Mouse (Mus musculus): Measurements from ENCODE around the gene Sox12. TPM values are rescaled to one million over a fixed set of nuclear protein-coding genes. Genes with fewer than 3 reads are reported as not detected.

The Sox12 gene
- polyA plus RNA-seq, 2 experiments, result 1.4 to 4.4 TPM

- no peaks in the 10 kb centered on the region for H3K36me3 ChIP-seq (replicated peaks; ENCODE audit: control insufficient read depth, insufficient read depth, low read depth)
Measured at GRCm38 (mm10) chr2:152427493-152427892, 29.6 kb upstream of the Sox12 start.

GRCm38 (mm10) chr2:152415786-152416185 lies 17.9 kb upstream of the Sox12 start:
- peaks cover 3% of the 10 kb centered on the region; the same call in 1 of the 2 replicates for H3K9me3 ChIP-seq (ENCODE audit: control insufficient read depth, low read length)
- 90% methylated on average over 3 of the region's 3 CpGs for WGBS (ENCODE audit: insufficient replicate concordance)
- H3K36me3 ChIP-seq (replicated peaks; ENCODE audit: control insufficient read depth, insufficient read depth, low read depth), result peaks cover 5% of the 10 kb centered on the region; the same call in 1 of the 2 replicates
- no peak overlapping the region for H3K9ac ChIP-seq (replicated peaks)
- peak overlapping the region; percentile 90; the same call in 1 of the 2 replicates for H3K4me2 ChIP-seq (ENCODE audit: low read depth)
- DNase-seq (ENCODE audit: low read depth in 3 of 3, low spot score in 3 of 3), result no peak
- peaks cover 11 to 26% of the 10 kb centered on the region in 2 experiments for H3K4me1 ChIP-seq (replicated peaks; ENCODE audit: control insufficient read depth in 2 of 2, insufficient read depth in 2 of 2, low read length in 1 of 2)
- H3K4me3 ChIP-seq (ENCODE audit: insufficient read depth in 1 of 2, low read depth in 2 of 2, low read length in 2 of 2), result no peak overlapping the region
- H3K27me3 ChIP-seq (ENCODE audit: control insufficient read depth, insufficient read depth, low read length), result no peaks in the 10 kb centered on the region
- TF ChIP-seq CTCF (IDR thresholded peaks at IDR 0.05; ENCODE audit: low read depth) (no peak), EP300 (IDR thresholded peaks at IDR 0.05; ENCODE audit: low read depth) (no peak)
- no peak overlapping the region for H3K27ac ChIP-seq
- no peak for ATAC-seq (ENCODE audit: insufficient read depth)

More at GRCm38 (mm10) chr2:152427493-152427892, 29.6 kb upstream of the Sox12 start:
- TF ChIP-seq EP300 (IDR thresholded peaks at IDR 0.05; ENCODE audit: low read depth) (no peak), CTCF (IDR thresholded peaks at IDR 0.05; ENCODE audit: low read depth) (no peak)
- Histone ChIP-seq H3K4me2 (ENCODE audit: low read depth) (no peak overlapping the region), H3K9me3 (ENCODE audit: control insufficient read depth, low read length) (no peaks in the 10 kb centered on the region), H3K4me3 (ENCODE audit: insufficient read depth in 1 of 2, low read depth in 2 of 2, low read length in 2 of 2) (no peak overlapping the region), H3K4me1 (replicated peaks; ENCODE audit: control insufficient read depth in 2 of 2, insufficient read depth in 2 of 2, low read length in 1 of 2) (no peaks in the 10 kb centered on the region), H3K9ac (replicated peaks) (no peak overlapping the region), H3K27me3 (ENCODE audit: control insufficient read depth, insufficient read depth, low read length) (no peaks in the 10 kb centered on the region), H3K27ac (no peak overlapping the region)
- DNase-seq (ENCODE audit: low read depth in 3 of 3, low spot score in 3 of 3) (no peak), ATAC-seq (ENCODE audit: insufficient read depth) (no peak)
- 41% methylated on average over 12 of the region's 12 CpGs for WGBS (ENCODE audit: insufficient replicate concordance)

- DNase-seq (ENCODE audit: low read depth in 3 of 3, low spot score in 3 of 3) (no peak), ATAC-seq (ENCODE audit: insufficient read depth) (no peak)
- Histone ChIP-seq H3K4me3 (ENCODE audit: insufficient read depth in 1 of 2, low read depth in 2 of 2, low read length in 2 of 2) (peak within 1 kb of the TSS; percentile 68 to 89), H3K9me3 (ENCODE audit: control insufficient read depth, low read length) (peaks cover 3% of the 10 kb centered on the region; the same call in 1 of the 2 replicates), H3K36me3 (replicated peaks; ENCODE audit: control insufficient read depth, insufficient read depth, low read depth) (peaks cover 5% of the 10 kb centered on the region; the same call in 1 of the 2 replicates), H3K4me1 (replicated peaks; ENCODE audit: control insufficient read depth in 2 of 2, insufficient read depth in 2 of 2, low read length in 1 of 2) (peaks cover 16 to 27% of the 10 kb centered on the region in 2 experiments), H3K27me3 (ENCODE audit: control insufficient read depth, insufficient read depth, low read length) (no peaks in the 10 kb centered on the region), H3K9ac (replicated peaks) (peak within 1 kb of the TSS; percentile 93), H3K4me2 (ENCODE audit: low read depth) (peak within 1 kb of the TSS; percentile 90), H3K27ac (peak within 1 kb of the TSS; percentile 38)
- no peak for TF ChIP-seq EP300 (IDR thresholded peaks at IDR 0.05; ENCODE audit: low read depth)
- TF ChIP-seq CTCF (IDR thresholded peaks at IDR 0.05; ENCODE audit: low read depth), result no peak
- WGBS (ENCODE audit: insufficient replicate concordance), result 33% methylated on average over 4 of the region's 4 CpGs
Measured at GRCm38 (mm10) chr2:152415287-152415686, 17.4 kb upstream of the Sox12 start, which contains the start of gene 6820408C15Rik. Gene 6820408C15Rik, plus strand, starts transcription at chr2:152415587.

GRCm38 (mm10) chr2:152414591-152415165 lies 16.8 kb upstream of the Sox12 start, which contains the start of gene Zcchc3:
Gene Zcchc3, minus strand, starts transcription at chr2:152415027.
- Histone ChIP-seq H3K9me3 (ENCODE audit: control insufficient read depth, low read length) (peaks cover 3% of the 10 kb centered on the region; the same call in 1 of the 2 replicates), H3K4me3 (ENCODE audit: insufficient read depth in 1 of 2, low read depth in 2 of 2, low read length in 2 of 2) (peak within 1 kb of the TSS; percentile 68 to 89), H3K4me1 (replicated peaks; ENCODE audit: control insufficient read depth in 2 of 2, insufficient read depth in 2 of 2, low read length in 1 of 2) (peaks cover 16 to 27% of the 10 kb centered on the region in 2 experiments), H3K27me3 (ENCODE audit: control insufficient read depth, insufficient read depth, low read length) (no peaks in the 10 kb centered on the region), H3K27ac (peak within 1 kb of the TSS; percentile 38), H3K36me3 (replicated peaks; ENCODE audit: control insufficient read depth, insufficient read depth, low read depth) (peaks cover 5% of the 10 kb centered on the region; the same call in 1 of the 2 replicates), H3K4me2 (ENCODE audit: low read depth) (peak within 1 kb of the TSS; percentile 90), H3K9ac (replicated peaks) (peak within 1 kb of the TSS; percentile 93)
- ATAC-seq (ENCODE audit: insufficient read depth) (peak; percentile 78), DNase-seq (ENCODE audit: low read depth in 3 of 3, low spot score in 3 of 3) (peak in 2 of 3 experiments; percentile 60)
- WGBS (ENCODE audit: insufficient replicate concordance), result under 1% methylated on average over 64 of the region's 65 CpGs
- no peak for TF ChIP-seq CTCF (IDR thresholded peaks at IDR 0.05; ENCODE audit: low read depth)
- TF ChIP-seq EP300 (IDR thresholded peaks at IDR 0.05; ENCODE audit: low read depth), result no peak

All from liver, embryonic 14.5 days (tissue).